Mouse (Mus musculus) midbrain, embryonic 14.5 days (tissue): ENCODE data around the gene Ctnna2. TPM values are rescaled to one million over a fixed set of nuclear protein-coding genes. Genes with fewer than 3 reads are reported as not detected.

Source experiments
- ATAC-seq: fragments of 200-750 bp; cut with Nextera tagmentation; 2 replicates; pipeline ENCODE4 v1.8.0; 2017; ENCODE audit warnings: moderate number of reproducible peaks, moderate library complexity; ENCODE audit not compliant: low FRiP score, low TSS enrichment
- DNase-seq: peaks from one replicate; pipeline ENCODE4 v3.0.0-alpha.2; 2015
- H3K27ac ChIP-seq: fragments of 300-500 bp; sonication (generic); replicated peaks from 2 replicates; pipeline ENCODE4 v1.5.1; 2014; ENCODE audit warnings: mild to moderate bottlenecking, low read depth, low read length, moderate library complexity
- H3K27me3 ChIP-seq: fragments of 300-500 bp; sonication (generic); 2 replicates; pipeline ENCODE4 v1.6.1; 2014; ENCODE audit warnings: low read length, control low read depth, mixed read lengths; ENCODE audit not compliant: control insufficient read depth, insufficient read depth
- H3K36me3 ChIP-seq: fragments of 300-500 bp; sonication (generic); 2 replicates; pipeline ENCODE4 v1.6.1; 2014; ENCODE audit warnings: low read length, control low read depth; ENCODE audit not compliant: control insufficient read depth, insufficient read depth
- H3K4me1 ChIP-seq: fragments of 300-500 bp; sonication (generic); 2 replicates; pipeline ENCODE4 v1.6.1; 2014; ENCODE audit warnings: mild to moderate bottlenecking, antibody characterized with exemption, low read length, control low read depth; ENCODE audit not compliant: control insufficient read depth, insufficient read depth
- H3K4me2 ChIP-seq: fragments of 300-500 bp; sonication (generic); 2 replicates; pipeline ENCODE4 v1.6.1; 2014; ENCODE audit warnings: mild to moderate bottlenecking, low read length, moderate library complexity
- H3K4me3 ChIP-seq: fragments of 300-500 bp; sonication (generic); replicated peaks from 2 replicates; pipeline ENCODE4 v1.5.1; 2014; ENCODE audit warnings: low read depth, low read length
- H3K9ac ChIP-seq: fragments of 300-500 bp; sonication (generic); replicated peaks from 2 replicates; pipeline ENCODE4 v1.6.1; 2014; ENCODE audit warnings: mild to moderate bottlenecking, low read length, moderate library complexity
- H3K9me3 ChIP-seq: fragments of 300-500 bp; sonication (generic); 2 replicates; pipeline ENCODE4 v1.6.1; 2016; ENCODE audit warnings: low read length, control low read depth, mixed read lengths; ENCODE audit not compliant: control insufficient read depth
- WGBS: fragments of 180-500 bp; shearing (Covaris S2); extraction: QIAGEN DNeasy Blood & Tissue Kit; methylation state at CpG from one replicate; pipeline ENCODE4 v1.1.7; 2014; 5-methylcytosine and 5-hydroxymethylcytosine counted together
- polyA plus RNA-seq: library from polyadenylated mRNA; unstranded; fragments of >200 nt; fragmentation: Nextera tagmentation; extraction: Ambion mirVana; gene quantifications from 2 replicates; pipeline ENCODE4 v1.2.1, GENCODE M21; 2014

Gene Ctnna2
- polyA plus RNA-seq, 1 experiment from 2014 or later: 141 TPM

DNA sequence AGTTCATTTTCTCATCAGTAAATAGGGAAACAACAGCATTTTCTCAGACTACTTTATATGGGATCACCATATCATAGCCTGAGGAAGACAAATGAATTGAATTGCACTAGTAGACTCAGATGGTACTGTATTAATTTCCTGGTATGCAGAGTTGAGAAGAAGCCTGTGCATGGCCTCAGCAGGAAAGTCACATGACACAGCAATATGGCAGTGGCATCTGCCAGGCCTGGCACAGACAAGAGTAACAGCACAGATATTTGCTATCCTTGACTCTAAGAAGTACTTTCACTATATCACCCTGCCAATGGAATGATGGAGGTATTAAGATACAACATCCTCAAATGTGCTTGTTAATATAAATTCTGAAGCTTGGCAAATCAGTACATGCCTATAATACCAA lies 553.8 kb downstream of the Ctnna2 start:
- Histone ChIP-seq H3K27ac (no peak overlapping the region), H3K4me2 (no peak overlapping the region), H3K36me3 (no peaks in the 10 kb centered on the region), H3K4me1 (no peaks in the 10 kb centered on the region), H3K9ac (no peak overlapping the region), H3K9me3 (no peaks in the 10 kb centered on the region), H3K27me3 (no peaks in the 10 kb centered on the region), H3K4me3 (no peak overlapping the region)
- no peak for ATAC-seq
- no peak for DNase-seq

DNA sequence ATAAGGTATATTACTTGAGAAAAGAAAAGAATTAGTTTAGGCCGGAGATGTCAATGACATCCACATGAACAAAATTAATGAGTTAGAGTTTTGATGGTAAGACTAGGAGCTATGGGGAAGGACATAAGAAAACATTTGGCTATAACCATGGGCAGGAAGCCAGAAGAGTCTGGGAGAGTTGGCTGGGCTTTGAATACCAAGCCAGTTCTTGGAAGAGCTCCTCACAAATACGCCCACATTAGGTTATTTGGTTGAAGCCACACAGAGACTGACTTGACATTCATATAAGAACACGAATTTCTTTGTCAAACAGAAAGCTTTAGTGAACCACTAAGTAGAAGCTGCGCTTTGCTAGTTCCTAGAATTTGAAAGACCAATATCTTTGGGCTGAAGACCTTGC lies 554.7 kb downstream of the Ctnna2 start:
- H3K4me2 ChIP-seq: no peak overlapping the region
- H3K36me3 ChIP-seq: no peaks in the 10 kb centered on the region
- WGBS: 88% methylated on average over 4 of the region's 4 CpGs
- H3K9ac ChIP-seq: no peak overlapping the region
- ATAC-seq (no peak), DNase-seq (no peak)
- H3K4me1 ChIP-seq: no peaks in the 10 kb centered on the region
- H3K4me3 ChIP-seq: no peak overlapping the region
- H3K27ac ChIP-seq: no peak overlapping the region
- no peaks in the 10 kb centered on the region for H3K27me3 ChIP-seq
- H3K9me3 ChIP-seq: no peaks in the 10 kb centered on the region

DNA sequence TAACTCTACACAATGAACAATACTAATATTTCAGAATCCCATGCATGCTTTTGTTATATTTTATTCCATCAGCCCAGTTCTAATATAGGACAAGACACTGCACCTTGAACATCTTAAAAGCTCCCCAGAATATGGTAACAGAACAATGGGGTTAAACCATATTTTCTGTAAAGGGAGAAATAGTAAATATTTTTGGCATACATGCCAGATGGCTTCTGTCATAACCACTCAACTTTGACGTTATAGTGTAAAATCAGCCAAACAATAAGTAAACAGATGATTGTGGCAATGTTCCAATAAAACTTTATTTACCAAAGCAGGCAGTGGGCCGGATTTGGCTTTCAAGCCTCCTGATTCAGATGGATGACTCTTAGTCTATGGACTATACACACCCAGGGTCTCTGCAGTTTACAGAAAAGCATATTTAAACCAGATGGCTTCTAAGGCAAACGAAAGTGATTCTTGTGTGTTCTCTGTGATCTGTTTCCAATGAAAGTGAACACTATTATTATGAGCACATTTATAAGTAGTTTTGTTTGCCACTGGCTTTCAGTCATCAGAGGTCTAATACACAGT lies 557.8 kb downstream of the Ctnna2 start:
- no peaks in the 10 kb centered on the region for H3K36me3 ChIP-seq
- H3K4me1 ChIP-seq: no peaks in the 10 kb centered on the region
- no peak overlapping the region for H3K4me2 ChIP-seq
- no peak overlapping the region for H3K9ac ChIP-seq
- H3K27ac ChIP-seq: no peak overlapping the region
- DNase-seq (no peak), ATAC-seq (no peak)
- H3K4me3 ChIP-seq: no peak overlapping the region
- no peaks in the 10 kb centered on the region for H3K9me3 ChIP-seq
- 90% methylated on average over 3 of the region's 3 CpGs for WGBS
- no peaks in the 10 kb centered on the region for H3K27me3 ChIP-seq

DNA sequence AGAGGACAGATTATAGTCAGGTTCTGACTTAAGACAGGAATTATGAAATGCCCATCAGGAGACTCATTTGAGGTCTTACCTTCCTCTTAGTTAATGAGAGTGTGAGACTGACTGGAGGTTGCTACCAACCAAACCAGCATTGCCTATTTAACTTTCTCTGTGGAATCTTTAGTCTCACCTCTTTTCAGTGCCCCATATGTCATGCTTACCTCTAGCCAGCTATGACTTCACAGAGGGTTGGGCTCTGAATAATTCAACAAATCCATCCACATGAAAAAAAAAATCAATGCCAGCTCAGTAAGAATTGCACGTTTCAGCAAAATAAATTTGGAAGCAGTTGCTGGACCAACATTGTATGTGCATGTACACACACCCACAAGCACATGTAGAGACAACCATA lies 562.5 kb downstream of the Ctnna2 start:
- DNase-seq: no peak
- Histone ChIP-seq H3K4me3 (no peak overlapping the region), H3K27me3 (no peaks in the 10 kb centered on the region), H3K9me3 (no peaks in the 10 kb centered on the region), H3K27ac (no peak overlapping the region), H3K4me1 (no peaks in the 10 kb centered on the region), H3K4me2 (no peak overlapping the region), H3K9ac (no peak overlapping the region), H3K36me3 (no peaks in the 10 kb centered on the region)
- ATAC-seq: no peak
- WGBS: 66% methylated on average over 1 of the region's 1 CpGs

DNA sequence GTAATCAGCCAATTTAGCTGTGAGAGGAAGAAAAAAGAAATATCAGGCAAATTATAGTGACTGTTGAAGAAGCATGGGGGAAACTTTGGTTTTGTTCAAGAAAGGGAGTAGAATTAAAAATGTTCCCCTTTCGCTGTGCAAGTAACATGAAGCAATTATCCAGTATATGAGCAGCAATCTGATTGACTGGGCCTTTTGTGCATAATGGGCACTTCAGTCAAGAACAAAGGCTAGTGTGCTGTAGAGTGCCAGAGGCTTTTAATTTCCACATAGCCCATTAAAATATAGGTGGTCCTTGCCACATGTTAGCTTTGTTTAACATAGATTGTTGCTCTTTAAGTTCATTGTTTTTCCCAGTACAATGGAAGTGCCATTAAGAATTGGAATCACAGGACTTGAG lies 566.0 kb downstream of the Ctnna2 start:
- no peak for ATAC-seq
- no peak for DNase-seq
- Histone ChIP-seq H3K27ac (no peak overlapping the region), H3K9me3 (no peaks in the 10 kb centered on the region), H3K4me1 (no peaks in the 10 kb centered on the region), H3K9ac (no peak overlapping the region), H3K27me3 (no peaks in the 10 kb centered on the region), H3K4me3 (no peak overlapping the region), H3K4me2 (no peak overlapping the region), H3K36me3 (no peaks in the 10 kb centered on the region)
- 81% methylated on average over 1 of the region's 1 CpGs for WGBS

DNA sequence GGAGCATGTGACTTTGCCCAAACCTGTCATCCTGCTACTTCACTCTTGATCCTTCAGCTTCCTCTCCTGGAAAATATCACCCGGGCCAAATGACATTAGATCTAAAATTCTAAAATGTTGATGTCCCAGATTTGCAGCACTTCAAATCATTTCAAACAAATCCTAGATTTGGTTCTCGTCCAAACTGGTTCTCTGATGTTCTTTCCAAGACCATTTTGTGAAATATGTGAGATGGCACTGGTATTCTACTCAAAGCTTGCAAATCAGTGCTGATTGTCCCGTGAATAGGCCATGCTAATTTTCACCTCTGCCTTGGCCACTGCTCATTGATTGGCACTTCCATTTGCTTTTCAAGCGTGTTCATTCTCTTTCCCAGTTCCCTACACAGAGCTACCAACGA lies 571.0 kb downstream of the Ctnna2 start:
- H3K4me3 ChIP-seq: no peak overlapping the region
- no peaks in the 10 kb centered on the region for H3K27me3 ChIP-seq
- H3K9me3 ChIP-seq: no peaks in the 10 kb centered on the region
- no peaks in the 10 kb centered on the region for H3K36me3 ChIP-seq
- DNase-seq (no peak), ATAC-seq (no peak)
- no peak overlapping the region for H3K4me2 ChIP-seq
- no peak overlapping the region for H3K9ac ChIP-seq
- WGBS: 79% methylated on average over 5 of the region's 5 CpGs
- H3K4me1 ChIP-seq: no peaks in the 10 kb centered on the region
- no peak overlapping the region for H3K27ac ChIP-seq

DNA sequence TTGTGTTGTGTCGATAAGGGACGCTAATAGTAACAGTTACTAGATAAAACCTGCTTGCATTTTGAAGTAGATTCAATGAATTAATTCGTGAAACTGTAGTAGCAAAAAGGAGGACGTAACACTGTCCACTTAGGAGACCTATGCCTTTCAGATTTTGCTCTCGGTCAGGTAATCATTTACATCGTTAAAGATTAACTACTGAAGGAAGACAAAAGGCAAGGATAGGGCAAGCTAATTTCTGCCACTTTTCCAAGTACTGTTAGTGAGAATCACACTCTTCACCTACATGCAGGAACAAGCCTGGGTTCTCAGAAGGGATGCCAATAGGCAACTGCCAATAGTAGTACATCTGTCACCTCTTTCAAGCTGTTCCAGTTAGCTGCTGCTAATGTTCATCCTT lies 578.7 kb downstream of the Ctnna2 start:
- WGBS: 91% methylated on average over 6 of the region's 6 CpGs
- Histone ChIP-seq H3K9me3 (no peaks in the 10 kb centered on the region), H3K4me2 (no peak overlapping the region), H3K36me3 (no peaks in the 10 kb centered on the region), H3K4me3 (no peak overlapping the region), H3K27me3 (no peaks in the 10 kb centered on the region), H3K4me1 (no peaks in the 10 kb centered on the region), H3K27ac (no peak overlapping the region), H3K9ac (no peak overlapping the region)
- ATAC-seq (no peak), DNase-seq (no peak)

DNA sequence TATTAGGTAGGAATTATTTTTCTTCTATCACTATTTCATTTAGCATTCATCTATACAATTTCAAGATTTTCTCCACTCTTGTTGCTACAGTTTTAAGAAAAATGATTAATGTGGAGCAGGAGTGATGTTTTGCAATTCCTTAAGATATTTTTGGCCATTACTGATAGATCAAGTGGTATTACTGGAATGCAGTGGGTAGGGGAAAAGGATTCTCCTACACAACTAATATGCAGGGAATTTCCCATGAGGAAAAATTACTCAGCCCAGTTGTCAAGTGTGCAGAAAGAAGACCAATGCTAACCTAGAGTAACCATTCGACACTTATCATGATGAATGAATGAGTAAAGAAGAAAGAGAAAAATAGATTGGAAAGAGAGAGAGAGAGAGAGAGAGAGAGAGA lies 587.8 kb downstream of the Ctnna2 start:
- Histone ChIP-seq H3K4me1 (no peaks in the 10 kb centered on the region), H3K9me3 (no peaks in the 10 kb centered on the region), H3K27ac (no peak overlapping the region), H3K9ac (no peak overlapping the region), H3K4me2 (no peak overlapping the region), H3K36me3 (no peaks in the 10 kb centered on the region), H3K27me3 (no peaks in the 10 kb centered on the region), H3K4me3 (no peak overlapping the region)
- no peak for ATAC-seq
- WGBS: 86% methylated on average over 1 of the region's 1 CpGs
- no peak for DNase-seq

DNA sequence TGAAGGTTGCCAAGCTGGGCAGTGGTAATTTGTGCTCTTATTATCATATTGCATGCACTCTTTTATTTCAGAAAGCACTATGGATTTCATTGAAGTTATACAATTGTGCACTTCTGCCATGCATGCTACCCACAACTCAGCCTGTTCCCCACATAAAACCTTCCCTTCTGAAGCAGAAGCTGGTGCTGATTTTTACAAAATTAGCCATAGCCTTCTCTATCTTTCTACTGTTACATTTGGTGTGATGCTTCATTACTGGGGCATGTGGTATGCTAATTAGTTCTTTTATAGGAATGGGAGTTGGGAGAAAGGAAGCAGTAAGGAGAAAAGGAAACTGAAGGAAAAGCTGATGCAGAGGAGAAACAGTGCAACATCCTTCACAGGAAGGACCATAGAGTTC lies 598.2 kb downstream of the Ctnna2 start:
- DNase-seq (no peak), ATAC-seq (no peak)
- H3K9ac ChIP-seq: no peak overlapping the region
- no peaks in the 10 kb centered on the region for H3K9me3 ChIP-seq
- no peak overlapping the region for H3K4me2 ChIP-seq
- no peak overlapping the region for H3K27ac ChIP-seq
- H3K36me3 ChIP-seq: no peaks in the 10 kb centered on the region
- no peaks in the 10 kb centered on the region for H3K27me3 ChIP-seq
- no peak overlapping the region for H3K4me3 ChIP-seq
- no peaks in the 10 kb centered on the region for H3K4me1 ChIP-seq
